Mouse (Mus musculus): ENCODE measurements at regions not wholly inside any gene's neighbourhood (a gene's known extent, or its start where the extent isn't known, plus 50 kb on each side); places are given as distances from the start of the nearest gene placed in this dataset.
A peak's percentile ranks its signal among the peaks of the same experiment; 100 is the strongest.

- no peak for TF ChIP-seq EP300 (IDR thresholded peaks at IDR 0.05; ENCODE audit: insufficient read depth, low read depth, low read length)
- no peak for TF ChIP-seq CTCF (IDR thresholded peaks at IDR 0.05; ENCODE audit: low read depth, low read length)
- no peak for TF ChIP-seq POLR2A (IDR thresholded peaks at IDR 0.05; ENCODE audit: insufficient read depth, low read length)
- Histone ChIP-seq H3K36me3 (ENCODE audit: control insufficient read depth, insufficient read depth, low read length, poor library complexity, severe bottlenecking) (no peaks in the 10 kb centered on the region), H3K4me3 (ENCODE audit: low read depth, low read length) (no peak overlapping the region), H3K9ac (ENCODE audit: low read depth, poor library complexity, severe bottlenecking) (no peak overlapping the region), H3K27ac (ENCODE audit: insufficient read depth, low read length) (no peak overlapping the region), H3K9me3 (replicated peaks; ENCODE audit: control insufficient read depth, insufficient read depth, low read length, poor library complexity, severe bottlenecking) (no peaks in the 10 kb centered on the region), H3K27me3 (ENCODE audit: control insufficient read depth, insufficient read depth, low read length, poor library complexity, severe bottlenecking) (no peaks in the 10 kb centered on the region), H3K4me1 (ENCODE audit: control insufficient read depth, insufficient read depth, low read length) (peaks cover 6% of the 10 kb centered on the region)
Observed at GRCm38 (mm10) chr16:30118876-30119275, 54.7 kb downstream of the Hes1 start.

GRCm38 (mm10) chr16:30120330-30121265 is 56.4 kb downstream of the Hes1 start:
- Histone ChIP-seq H3K27ac (ENCODE audit: insufficient read depth, low read length) (no peak overlapping the region), H3K4me3 (ENCODE audit: low read depth, low read length) (0 out of 2 replicates have a peak overlapping the region, but pooled peaks have one; percentile 9), H3K27me3 (ENCODE audit: control insufficient read depth, insufficient read depth, low read length, poor library complexity, severe bottlenecking) (no peaks in the 10 kb centered on the region), H3K9ac (ENCODE audit: low read depth, poor library complexity, severe bottlenecking) (peak overlapping the region; percentile 26; the same call in 1 of the 2 replicates), H3K4me1 (ENCODE audit: control insufficient read depth, insufficient read depth, low read length) (peaks cover 5% of the 10 kb centered on the region), H3K9me3 (replicated peaks; ENCODE audit: control insufficient read depth, insufficient read depth, low read length, poor library complexity, severe bottlenecking) (no peaks in the 10 kb centered on the region), H3K36me3 (ENCODE audit: control insufficient read depth, insufficient read depth, low read length, poor library complexity, severe bottlenecking) (no peaks in the 10 kb centered on the region)
- TF ChIP-seq CTCF (IDR thresholded peaks at IDR 0.05; ENCODE audit: low read depth, low read length) (no peak), EP300 (IDR thresholded peaks at IDR 0.05; ENCODE audit: insufficient read depth, low read depth, low read length) (no peak), POLR2A (IDR thresholded peaks at IDR 0.05; ENCODE audit: insufficient read depth, low read length) (no peak)

GRCm38 (mm10) chr16:30121596-30121995 is 57.4 kb downstream of the Hes1 start:
- Histone ChIP-seq H3K27ac (ENCODE audit: insufficient read depth, low read length) (no peak overlapping the region), H3K4me3 (ENCODE audit: low read depth, low read length) (no peak overlapping the region), H3K4me1 (ENCODE audit: control insufficient read depth, insufficient read depth, low read length) (peaks cover 4% of the 10 kb centered on the region), H3K27me3 (ENCODE audit: control insufficient read depth, insufficient read depth, low read length, poor library complexity, severe bottlenecking) (no peaks in the 10 kb centered on the region), H3K36me3 (ENCODE audit: control insufficient read depth, insufficient read depth, low read length, poor library complexity, severe bottlenecking) (no peaks in the 10 kb centered on the region), H3K9me3 (replicated peaks; ENCODE audit: control insufficient read depth, insufficient read depth, low read length, poor library complexity, severe bottlenecking) (no peaks in the 10 kb centered on the region), H3K9ac (ENCODE audit: low read depth, poor library complexity, severe bottlenecking) (no peak overlapping the region)
- TF ChIP-seq CTCF (IDR thresholded peaks at IDR 0.05; ENCODE audit: low read depth, low read length) (no peak), POLR2A (IDR thresholded peaks at IDR 0.05; ENCODE audit: insufficient read depth, low read length) (no peak), EP300 (IDR thresholded peaks at IDR 0.05; ENCODE audit: insufficient read depth, low read depth, low read length) (no peak)

- no peak for TF ChIP-seq CTCF (IDR thresholded peaks at IDR 0.05; ENCODE audit: low read depth, low read length)
- peak overlapping the region; percentile 54 for H3K9ac ChIP-seq (ENCODE audit: low read depth, poor library complexity, severe bottlenecking)
- no peak overlapping the region for H3K27ac ChIP-seq (ENCODE audit: insufficient read depth, low read length)
- H3K36me3 ChIP-seq (ENCODE audit: control insufficient read depth, insufficient read depth, low read length, poor library complexity, severe bottlenecking) = no peaks in the 10 kb centered on the region
- H3K4me3 ChIP-seq (ENCODE audit: low read depth, low read length) = no peak overlapping the region
- H3K9me3 ChIP-seq (replicated peaks; ENCODE audit: control insufficient read depth, insufficient read depth, low read length, poor library complexity, severe bottlenecking) = no peaks in the 10 kb centered on the region
- H3K27me3 ChIP-seq (ENCODE audit: control insufficient read depth, insufficient read depth, low read length, poor library complexity, severe bottlenecking) = no peaks in the 10 kb centered on the region
- H3K4me1 ChIP-seq (ENCODE audit: control insufficient read depth, insufficient read depth, low read length) = peaks cover 4% of the 10 kb centered on the region
Observed at GRCm38 (mm10) chr16:30122211-30123070, 58.3 kb downstream of the Hes1 start.

- Histone ChIP-seq H3K27ac (ENCODE audit: insufficient read depth, low read length) (no peak overlapping the region), H3K4me1 (ENCODE audit: control insufficient read depth, insufficient read depth, low read length) (peaks cover 6% of the 10 kb centered on the region)
- no peak for TF ChIP-seq POLR2A (IDR thresholded peaks at IDR 0.05; ENCODE audit: insufficient read depth, low read length)
- no peak for TF ChIP-seq CTCF (IDR thresholded peaks at IDR 0.05; ENCODE audit: low read depth, low read length)
- no peak for TF ChIP-seq EP300 (IDR thresholded peaks at IDR 0.05; ENCODE audit: insufficient read depth, low read depth, low read length)
Observed at GRCm38 (mm10) chr16:30127015-30127414, 62.8 kb downstream of the Hes1 start.

More at GRCm38 (mm10) chr16:30127015-30127414, 62.8 kb downstream of the Hes1 start:
- H3K9me3 ChIP-seq (replicated peaks; ENCODE audit: control insufficient read depth, insufficient read depth, low read length, poor library complexity, severe bottlenecking) = no peaks in the 10 kb centered on the region
- no peaks in the 10 kb centered on the region for H3K36me3 ChIP-seq (ENCODE audit: control insufficient read depth, insufficient read depth, low read length, poor library complexity, severe bottlenecking)
- H3K27me3 ChIP-seq (ENCODE audit: control insufficient read depth, insufficient read depth, low read length, poor library complexity, severe bottlenecking) = no peaks in the 10 kb centered on the region
- no peak overlapping the region for H3K4me3 ChIP-seq (ENCODE audit: low read depth, low read length)
- no peak overlapping the region for H3K9ac ChIP-seq (ENCODE audit: low read depth, poor library complexity, severe bottlenecking)
